Mouse (Mus musculus) hindbrain, postnatal 0 days (tissue): ENCODE results near the gene Radil. TPM values are rescaled to one million over a fixed set of nuclear protein-coding genes. Genes with fewer than 3 reads are reported as not detected.

Experiments used
- ATAC-seq: fragments of 200-750 bp; cut with Nextera tagmentation; 2 replicates; pipeline ENCODE4 v1.8.0; 2017; ENCODE audit warnings: mild to moderate bottlenecking, moderate TSS enrichment, moderate library complexity
- DNase-seq: peaks from one replicate; pipeline ENCODE4 v3.0.0-alpha.2; 2015; ENCODE audit warnings: low spot score
- H3K27ac ChIP-seq: fragments of 300-500 bp; sonication (generic); 2 replicates; pipeline ENCODE4 v1.5.1; 2014; ENCODE audit warnings: mild to moderate bottlenecking
- H3K27me3 ChIP-seq: fragments of 300-500 bp; sonication (generic); 2 replicates; pipeline ENCODE4 v1.6.1; 2014; ENCODE audit warnings: low read length, mixed read lengths; ENCODE audit not compliant: insufficient read depth
- H3K36me3 ChIP-seq: fragments of 300-500 bp; sonication (generic); 2 replicates; pipeline ENCODE4 v1.6.1; 2014; ENCODE audit warnings: low read length, mixed read lengths; ENCODE audit not compliant: insufficient read depth
- H3K4me1 ChIP-seq: fragments of 300-500 bp; sonication (generic); 2 replicates; pipeline ENCODE4 v1.6.1; 2014; ENCODE audit warnings: antibody characterized with exemption, low read length, mixed read lengths; ENCODE audit not compliant: insufficient read depth
- H3K4me2 ChIP-seq: fragments of 300-500 bp; sonication (generic); 2 replicates; pipeline ENCODE4 v1.6.1; 2014; ENCODE audit warnings: low read depth, mild to moderate bottlenecking, low read length, moderate library complexity, mixed read lengths
- H3K4me3 ChIP-seq: fragments of 300-500 bp; sonication (generic); 2 replicates; pipeline ENCODE4 v1.5.1; 2014; ENCODE audit warnings: low read length
- H3K9ac ChIP-seq: fragments of 300-500 bp; sonication (generic); replicated peaks from 2 replicates; pipeline ENCODE4 v1.6.1; 2014; ENCODE audit warnings: mild to moderate bottlenecking, low read length, moderate library complexity, mixed read lengths
- H3K9me3 ChIP-seq: fragments of 300-500 bp; sonication (generic); 2 replicates; pipeline ENCODE4 v1.6.1; 2016; ENCODE audit warnings: low read length, mixed read lengths
- CTCF ChIP-seq: IDR thresholded peaks from 2 replicates; pipeline ENCODE4 v1.5.1; 2016; ENCODE audit warnings: antibody characterized with exemption, control low read depth, low read depth
- WGBS: fragments of 180-500 bp; shearing (Covaris S2); extraction: QIAGEN DNeasy Blood & Tissue Kit; methylation state at CpG from one replicate; pipeline ENCODE4 v1.1.7; 2014; 5-methylcytosine and 5-hydroxymethylcytosine counted together
- polyA plus RNA-seq: library from polyadenylated mRNA; unstranded; fragments of >200 nt; fragmentation: Nextera tagmentation; extraction: Ambion mirVana; gene quantifications from 2 replicates; pipeline ENCODE4 v1.2.1, GENCODE M21; 2015
- total RNA-seq: library from RNA; depleted of rRNA; stranded (reverse); fragments of >200 nt; gene quantifications from 2 replicates; pipeline ENCODE4 v1.2.3, GENCODE M21; 2014; rRNA removed

The Radil gene
- total and polyA plus RNA-seq, 2 experiments from 2014 or later, result 11.9 to 17.7 TPM

GRCm38 (mm10) chr5:142440451-142441147 is 110.3 kb downstream of the Radil start:
- DNase-seq (peak; percentile 75), ATAC-seq (peak; percentile 88)
- Histone ChIP-seq H3K4me1 (peaks cover 10% of the 10 kb centered on the region), H3K9ac (no peak overlapping the region; the same call in 1 of the 2 replicates), H3K36me3 (peaks cover 13% of the 10 kb centered on the region), H3K4me3 (peak overlapping the region; percentile 23), H3K27ac (peak overlapping the region; percentile 27), H3K9me3 (no peaks in the 10 kb centered on the region), H3K27me3 (no peaks in the 10 kb centered on the region), H3K4me2 (peak overlapping the region; percentile 57)
- WGBS, result 3% methylated on average over 19 of the region's 19 CpGs
- no peak for TF ChIP-seq CTCF

GRCm38 (mm10) chr5:142439911-142440432 is 110.9 kb downstream of the Radil start:
- no peak for TF ChIP-seq CTCF
- H3K9ac ChIP-seq, result no peak overlapping the region
- 10% methylated on average over 12 of the region's 12 CpGs for WGBS
- no peaks in the 10 kb centered on the region for H3K27me3 ChIP-seq
- H3K9me3 ChIP-seq, result no peaks in the 10 kb centered on the region
- peak overlapping the region; percentile 57 for H3K4me2 ChIP-seq
- peaks cover 15% of the 10 kb centered on the region for H3K36me3 ChIP-seq
- DNase-seq (no peak), ATAC-seq (peak; percentile 83)
- peak overlapping the region; percentile 27; the same call in 1 of the 2 replicates for H3K27ac ChIP-seq
- H3K4me3 ChIP-seq, result peak overlapping the region; percentile 23
- peaks cover 4% of the 10 kb centered on the region for H3K4me1 ChIP-seq

GRCm38 (mm10) chr5:142438380-142438938 is 112.4 kb downstream of the Radil start:
- no peak for TF ChIP-seq CTCF
- no peak for ATAC-seq
- H3K9me3 ChIP-seq, result no peaks in the 10 kb centered on the region
- no peak overlapping the region for H3K9ac ChIP-seq
- peaks cover 4% of the 10 kb centered on the region for H3K4me1 ChIP-seq
- no peaks in the 10 kb centered on the region for H3K27me3 ChIP-seq
- WGBS, result 82% methylated on average over 16 of the region's 16 CpGs
- H3K27ac ChIP-seq, result no peak overlapping the region
- no peak for DNase-seq
- H3K4me2 ChIP-seq, result no peak overlapping the region
- no peak overlapping the region for H3K4me3 ChIP-seq
- H3K36me3 ChIP-seq, result peaks cover 15% of the 10 kb centered on the region

GRCm38 (mm10) chr5:142435736-142436135 is 115.2 kb downstream of the Radil start:
- ATAC-seq, result no peak
- Histone ChIP-seq H3K4me2 (no peak overlapping the region), H3K36me3 (peaks cover 15% of the 10 kb centered on the region), H3K4me1 (peaks cover 4% of the 10 kb centered on the region), H3K27ac (no peak overlapping the region), H3K4me3 (no peak overlapping the region), H3K9me3 (no peaks in the 10 kb centered on the region), H3K27me3 (no peaks in the 10 kb centered on the region), H3K9ac (no peak overlapping the region)
- 97% methylated on average over 15 of the region's 15 CpGs for WGBS
- no peak for TF ChIP-seq CTCF
- no peak for DNase-seq

Other genes starting within 250 kb of the Radil start
- 23.3 and 24.0 TPM in 2 replicates for gene Foxk1, start 149.6 kb downstream of the Radil start, total RNA-seq
- gene Foxk1, start 149.6 kb downstream of the Radil start, polyA plus RNA-seq, result 4.6 and 6.0 TPM in 2 replicates
- 12.8 and 22.1 TPM in 2 replicates for gene Ap5z1, start 87.2 kb downstream of the Radil start, total RNA-seq
- 7.5 and 7.9 TPM in 2 replicates for gene Ap5z1, start 87.2 kb downstream of the Radil start, polyA plus RNA-seq
- 0.32 and 0.37 TPM in 2 replicates for gene Papolb, start 21.0 kb downstream of the Radil start, total RNA-seq
- 0.14 and 0.16 TPM in 2 replicates for gene Papolb, start 21.0 kb downstream of the Radil start, polyA plus RNA-seq
- gene Mmd2, start 57.7 kb upstream of the Radil start, total RNA-seq, result 171 and 182 TPM in 2 replicates
- gene Mmd2, start 57.7 kb upstream of the Radil start, polyA plus RNA-seq, result 151 and 167 TPM in 2 replicates
- 57.3 and 76.5 TPM in 2 replicates for gene Wipi2, start 76.6 kb upstream of the Radil start, total RNA-seq
- 40.0 and 43.3 TPM in 2 replicates for gene Wipi2, start 76.6 kb upstream of the Radil start, polyA plus RNA-seq
- 77.1 and 80.1 TPM in 2 replicates for gene Slc29a4, start 141.4 kb upstream of the Radil start, total RNA-seq
- 61.4 and 67.1 TPM in 2 replicates for gene Slc29a4, start 141.4 kb upstream of the Radil start, polyA plus RNA-seq